8 mouse cellular contexts compared by ENCODE assay signal in the genomic region with DNA sequence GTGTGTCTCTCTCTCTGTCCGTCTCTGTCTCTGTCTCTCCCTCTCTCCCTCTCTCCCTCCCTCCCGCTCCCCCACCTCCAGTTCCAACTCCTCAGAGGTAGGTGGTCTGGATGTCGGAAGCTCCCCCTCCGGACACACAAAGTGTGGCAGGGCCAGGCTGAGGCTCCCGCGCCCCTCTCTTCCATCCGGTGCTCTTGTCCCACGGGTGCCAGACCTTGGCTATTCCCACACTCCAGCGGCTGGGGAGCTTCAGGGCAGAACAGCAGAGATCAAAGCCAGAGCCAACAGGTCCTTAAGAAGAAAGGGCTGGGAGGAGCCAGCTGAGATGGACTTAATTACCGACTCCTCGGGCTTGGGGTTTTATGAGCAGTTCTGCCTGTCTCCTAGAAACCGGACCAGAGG.
DNase-seq lines count a peak whose midpoint lies in the region; ATAC-seq and TF ChIP-seq lines count a peak whose summit lies in the region.

No protein-coding gene starts in this region.

- H3K4me2 ChIP-seq in embryonic facial prominence, embryonic 15.5 days (replicated peaks) = peak overlapping the region; percentile 58
- peak overlapping the region; percentile 56 for H3K4me2 ChIP-seq in hindbrain, embryonic 12.5 days (replicated peaks)
- H3K4me2 ChIP-seq in lung, embryonic 14.5 days = peak overlapping the region; percentile 61

- no peak; the same call in 1 of the 2 replicates for ATAC-seq in embryonic facial prominence, embryonic 15.5 days (ENCODE audit: insufficient number of reproducible peaks, low FRiP score, low TSS enrichment, low read depth)
- peak; percentile 58 for ATAC-seq in hindbrain, embryonic 12.5 days (ENCODE audit: low FRiP score)
- peak; percentile 53 for ATAC-seq in lung, embryonic 14.5 days (ENCODE audit: insufficient read depth)
- no peak for ATAC-seq in activated CD4-positive, CD25-positive, alpha-beta regulatory T cell, adult 4 months

- no peak for TF ChIP-seq POLR2A in small intestine, adult 2 months (IDR thresholded peaks at IDR 0.05; ENCODE audit: low read depth, low read length)

- WGBS in embryonic facial prominence, embryonic 15.5 days = 2% methylated on average over 12 of the region's 12 CpGs
- whole genome bisulfite sequencing in hindbrain, embryonic 12.5 days = under 1% methylated on average over 12 of the region's 12 CpGs
- under 1% methylated on average over 12 of the region's 12 CpGs for WGBS in lung, embryonic 14.5 days
- whole genome bisulfite sequencing in small intestine, adult 2 months = 4% methylated on average over 12 of the region's 12 CpGs

- H3K27me3 ChIP-seq in embryonic facial prominence, embryonic 15.5 days = no peaks in the 10 kb centered on the region
- 0 out of 2 replicates have a peak, but pooled peaks cover 16% of the 10 kb centered on the region for H3K27me3 ChIP-seq in hindbrain, embryonic 12.5 days
- no peaks in the 10 kb centered on the region for H3K27me3 ChIP-seq in lung, embryonic 14.5 days (ENCODE audit: insufficient read depth, low read length)
- no peaks in the 10 kb centered on the region for H3K27me3 ChIP-seq in small intestine, adult 2 months (ENCODE audit: control insufficient read depth, insufficient read depth, low read length)

- peaks cover 22% of the 10 kb centered on the region for H3K4me1 ChIP-seq in embryonic facial prominence, embryonic 15.5 days
- H3K4me1 ChIP-seq in hindbrain, embryonic 12.5 days = peaks cover 14% of the 10 kb centered on the region
- H3K4me1 ChIP-seq in lung, embryonic 14.5 days (ENCODE audit: insufficient read depth) = peaks cover 9% of the 10 kb centered on the region; the same call in 1 of the 2 replicates
- H3K4me1 ChIP-seq in small intestine, adult 2 months (ENCODE audit: control insufficient read depth, insufficient read depth, insufficient read length, low read length) = peaks cover 9% of the 10 kb centered on the region

- peak overlapping the region; percentile 53; the same call in 1 of the 2 replicates for H3K27ac ChIP-seq in embryonic facial prominence, embryonic 15.5 days (replicated peaks)
- H3K27ac ChIP-seq in hindbrain, embryonic 12.5 days = peak overlapping the region; percentile 67; the same call in 1 of the 2 replicates
- H3K27ac ChIP-seq in lung, embryonic 14.5 days (ENCODE audit: low read depth) = no peak overlapping the region
- H3K27ac ChIP-seq in small intestine, adult 2 months (ENCODE audit: insufficient read depth, low read depth, low read length) = no peak overlapping the region

- H3K9ac ChIP-seq in embryonic facial prominence, embryonic 15.5 days = 0 out of 2 replicates have a peak overlapping the region, but pooled peaks have one; percentile 0
- H3K9ac ChIP-seq in hindbrain, embryonic 12.5 days = peak overlapping the region; percentile 23; the same call in 1 of the 2 replicates
- no peak overlapping the region for H3K9ac ChIP-seq in lung, embryonic 14.5 days

- intact Hi-C loops in left cerebral cortex, postnatal 4 days (cut with DNase I) = no loop called here
- intact Hi-C loops in left cerebral cortex, postnatal 25 days (cut with DNase I) = loop anchor here (5.0 kb wide), 1 partner anchor 53 kb away; no protein-coding TSS in a partner anchor

- TF ChIP-seq CTCF in lung, embryonic 14.5 days (IDR thresholded peaks at IDR 0.05; ENCODE audit: low read depth) = no peak
- no peak for TF ChIP-seq CTCF in small intestine, adult 2 months (IDR thresholded peaks at IDR 0.05; ENCODE audit: extremely low read depth, insufficient read length, insufficient replicate concordance, low read depth, low read length)

- no peaks in the 10 kb centered on the region for H3K9me3 ChIP-seq in embryonic facial prominence, embryonic 15.5 days (replicated peaks)
- H3K9me3 ChIP-seq in hindbrain, embryonic 12.5 days (replicated peaks) = no peaks in the 10 kb centered on the region
- no peaks in the 10 kb centered on the region for H3K9me3 ChIP-seq in lung, embryonic 14.5 days (ENCODE audit: low read depth, low read length)

- H3K4me3 ChIP-seq in embryonic facial prominence, embryonic 15.5 days (replicated peaks) = peak overlapping the region; percentile 24
- H3K4me3 ChIP-seq in hindbrain, embryonic 12.5 days = peak overlapping the region; percentile 18
- H3K4me3 ChIP-seq in lung, embryonic 14.5 days (ENCODE audit: low read depth, low read length) = peak overlapping the region; percentile 19; the same call in 1 of the 2 replicates
- peak overlapping the region; percentile 44 for H3K4me3 ChIP-seq in small intestine, adult 2 months (ENCODE audit: low read depth, low read length)

- no peaks in the 10 kb centered on the region for H3K36me3 ChIP-seq in embryonic facial prominence, embryonic 15.5 days
- H3K36me3 ChIP-seq in hindbrain, embryonic 12.5 days = no peaks in the 10 kb centered on the region
- no peaks in the 10 kb centered on the region for H3K36me3 ChIP-seq in lung, embryonic 14.5 days (ENCODE audit: insufficient read depth)
- no peaks in the 10 kb centered on the region for H3K36me3 ChIP-seq in small intestine, adult 2 months (ENCODE audit: control insufficient read depth, insufficient read depth, low read length)

- DNase-seq in left cerebral cortex, postnatal 4 days = peak; percentile 36
- DNase-seq in left cerebral cortex, postnatal 25 days (ENCODE audit: low spot score in 2 of 2) = no peak
- peak; percentile 56 for DNase-seq in lung, embryonic 14.5 days
- no peak for DNase-seq in left cerebral cortex, adult 9 months (ENCODE audit: low spot score in 2 of 2)

Comparison
In these comparisons a context has a peak if more than half of its experiments do, and no peak if none do; other contexts are left out.
1. DNase-seq: peak in left cerebral cortex, postnatal 4 days (single experiment) and lung, embryonic 14.5 days (single experiment); none in left cerebral cortex, postnatal 25 days (0 of 2) and left cerebral cortex, adult 9 months (0 of 2).
2. ATAC-seq: peak in hindbrain, embryonic 12.5 days (single experiment) and lung, embryonic 14.5 days (single experiment); none in embryonic facial prominence, embryonic 15.5 days (single experiment) and activated CD4-positive, CD25-positive, alpha-beta regulatory T cell, adult 4 months (single experiment).
3. H3K27ac ChIP-seq: peak in embryonic facial prominence, embryonic 15.5 days (single experiment) and hindbrain, embryonic 12.5 days (single experiment); none in lung, embryonic 14.5 days (single experiment) and small intestine, adult 2 months (single experiment).
4. Peak in every context shown above with its lines, with median percentiles within 50 percentile points of each other: H3K4me2 ChIP-seq and H3K4me3 ChIP-seq.